Mouse (Mus musculus): Measurements from ENCODE around the gene Cdc25b.

DNA sequence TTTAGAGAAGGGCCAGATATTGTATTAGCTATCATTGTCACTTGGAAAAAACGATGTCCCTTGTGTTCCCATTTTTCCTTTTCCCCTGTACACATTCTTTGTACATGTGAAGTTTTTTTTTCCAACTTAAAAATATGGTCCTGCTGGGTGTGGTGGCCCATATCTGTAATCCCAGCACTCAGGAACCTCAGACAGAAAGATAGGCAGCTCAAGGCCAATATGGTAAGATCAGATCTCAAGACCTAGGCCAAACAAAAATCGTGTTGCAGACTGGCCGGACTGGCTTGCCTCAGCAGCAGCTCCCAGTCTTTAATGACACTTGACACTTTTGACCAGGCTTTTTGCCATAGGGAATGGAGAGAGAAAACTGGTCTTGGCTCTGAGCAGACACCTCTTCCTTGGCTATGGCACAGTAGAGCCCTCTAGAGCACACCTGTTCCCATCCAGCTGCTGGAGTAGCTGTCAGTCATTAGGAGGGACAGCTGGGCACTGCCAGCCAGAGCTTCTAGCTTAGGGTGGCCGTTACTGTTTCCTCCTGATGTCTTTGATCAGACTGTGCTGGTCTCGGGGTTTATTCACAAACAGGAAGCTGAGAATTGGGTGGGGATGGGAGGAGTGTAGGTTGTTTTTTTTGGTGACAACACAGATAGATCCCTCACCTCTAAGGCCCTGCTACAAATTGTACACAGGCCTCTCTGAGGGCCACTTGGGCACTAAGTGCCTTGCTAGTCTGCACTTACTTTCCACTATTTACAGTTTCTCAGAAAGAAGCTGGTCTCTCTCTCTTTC lies 3.0 kb downstream of the Cdc25b start:
- no peak for TF ChIP-seq POLR2A (IDR thresholded peaks at IDR 0.05; ENCODE audit: insufficient read depth, low read depth, low read length)
- no peak for TF ChIP-seq CTCF (IDR thresholded peaks at IDR 0.05)

Data from heart, adult 2 months (tissue).